Mouse (Mus musculus): ENCODE measurements at regions not wholly inside any gene's neighbourhood (a gene's known extent, or its start where the extent isn't known, plus 50 kb on each side); places are given as distances from the start of the nearest gene placed in this dataset.

GRCm38 (mm10) chr6:103060591-103060990, 449.8 kb upstream of the Chl1 start:
- Histone ChIP-seq H3K4me3 (ENCODE audit: low read depth, low read length) (no peak overlapping the region), H3K9ac (ENCODE audit: low read length) (no peak overlapping the region), H3K27me3 (ENCODE audit: control insufficient read depth, insufficient read depth, low read length) (no peaks in the 10 kb centered on the region), H3K4me2 (replicated peaks; ENCODE audit: low read depth) (no peak overlapping the region), H3K9me3 (ENCODE audit: control insufficient read depth, low read length) (no peaks in the 10 kb centered on the region), H3K36me3 (ENCODE audit: control insufficient read depth, insufficient read depth, low read length) (no peaks in the 10 kb centered on the region), H3K27ac (replicated peaks) (no peak overlapping the region), H3K4me1 (replicated peaks; ENCODE audit: control insufficient read depth, insufficient read depth) (no peaks in the 10 kb centered on the region)
- ATAC-seq (ENCODE audit: low FRiP score, low TSS enrichment) (no peak), DNase-seq (ENCODE audit: low spot score) (no peak)
- no peak for TF ChIP-seq EP300 (optimal IDR thresholded peaks at IDR 0.05)
- no peak for TF ChIP-seq CTCF (IDR thresholded peaks at IDR 0.05; ENCODE audit: low read depth)
- 80% methylated on average over 5 of the region's 5 CpGs for WGBS

DNA sequence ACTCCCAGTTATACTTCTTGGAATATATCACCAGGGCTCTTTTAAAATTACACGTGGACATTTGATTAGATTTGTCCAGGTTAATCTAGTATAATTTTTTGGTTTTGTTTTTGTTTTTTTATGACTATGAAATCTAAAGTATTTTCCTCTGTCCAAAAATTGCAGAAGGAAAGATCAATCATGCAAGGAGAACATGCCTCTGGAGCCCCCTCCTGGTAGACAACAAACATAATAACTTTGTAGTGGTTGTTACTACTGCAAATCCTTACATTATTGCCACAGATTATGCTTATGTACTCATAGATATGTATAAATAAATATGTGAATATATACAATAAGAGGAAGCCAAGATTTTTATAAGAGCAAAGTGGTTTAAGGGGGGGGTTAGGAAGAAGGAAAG, 404.2 kb upstream of the Chl1 start:
- DNase-seq (ENCODE audit: low spot score), result no peak

DNA sequence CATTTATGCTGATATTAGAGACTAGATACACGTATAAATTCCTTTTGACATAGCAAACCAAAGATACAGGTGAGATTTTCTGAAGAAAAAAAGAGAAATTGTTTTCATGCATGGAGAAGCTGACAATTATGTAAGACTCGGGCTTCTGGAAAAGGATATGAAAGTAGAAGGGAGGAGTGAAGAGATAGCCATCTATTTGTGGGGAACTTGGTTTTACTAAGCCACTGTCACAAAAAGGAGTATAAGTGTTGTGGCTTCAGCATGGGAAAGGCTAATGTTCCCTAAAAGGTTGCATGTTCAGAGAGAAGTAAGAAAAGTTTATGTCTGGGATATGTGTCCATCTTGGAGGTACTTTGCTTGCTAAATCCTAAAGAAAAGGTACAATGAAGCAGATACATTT, 390.8 kb upstream of the Chl1 start:
- H3K27me3 ChIP-seq (ENCODE audit: control insufficient read depth, insufficient read depth, low read length), result no peaks in the 10 kb centered on the region
- ATAC-seq (ENCODE audit: low FRiP score, low TSS enrichment) (no peak), DNase-seq (ENCODE audit: low spot score) (no peak)
- H3K4me2 ChIP-seq (replicated peaks; ENCODE audit: low read depth), result no peak overlapping the region
- TF ChIP-seq CTCF (IDR thresholded peaks at IDR 0.05; ENCODE audit: low read depth) (no peak), EP300 (optimal IDR thresholded peaks at IDR 0.05) (no peak)
- no peak overlapping the region for H3K9ac ChIP-seq (ENCODE audit: low read length)
- H3K9me3 ChIP-seq (ENCODE audit: control insufficient read depth, low read length), result no peaks in the 10 kb centered on the region
- H3K4me3 ChIP-seq (ENCODE audit: low read depth, low read length), result no peak overlapping the region
- H3K27ac ChIP-seq (replicated peaks), result no peak overlapping the region
- no peaks in the 10 kb centered on the region for H3K36me3 ChIP-seq (ENCODE audit: control insufficient read depth, insufficient read depth, low read length)
- H3K4me1 ChIP-seq (replicated peaks; ENCODE audit: control insufficient read depth, insufficient read depth), result no peaks in the 10 kb centered on the region
- 75% methylated on average over 2 of the region's 2 CpGs for WGBS

More for the DNA sequence above, 404.2 kb upstream of the Chl1 start:
- Histone ChIP-seq H3K36me3 (ENCODE audit: control insufficient read depth, insufficient read depth, low read length) (no peaks in the 10 kb centered on the region), H3K9me3 (ENCODE audit: control insufficient read depth, low read length) (no peaks in the 10 kb centered on the region), H3K4me2 (replicated peaks; ENCODE audit: low read depth) (no peak overlapping the region), H3K4me3 (ENCODE audit: low read depth, low read length) (no peak overlapping the region), H3K27ac (replicated peaks) (no peak overlapping the region), H3K27me3 (ENCODE audit: control insufficient read depth, insufficient read depth, low read length) (no peaks in the 10 kb centered on the region), H3K9ac (ENCODE audit: low read length) (no peak overlapping the region), H3K4me1 (replicated peaks; ENCODE audit: control insufficient read depth, insufficient read depth) (no peaks in the 10 kb centered on the region)
- no peak for ATAC-seq (ENCODE audit: low FRiP score, low TSS enrichment)
- WGBS, result 42% methylated on average over 1 of the region's 1 CpGs
- TF ChIP-seq CTCF (IDR thresholded peaks at IDR 0.05; ENCODE audit: low read depth) (peak; percentile 59), EP300 (optimal IDR thresholded peaks at IDR 0.05) (no peak)

GRCm38 (mm10) chr6:103140851-103141250, 369.5 kb upstream of the Chl1 start:
- Histone ChIP-seq H3K4me2 (replicated peaks; ENCODE audit: low read depth) (no peak overlapping the region), H3K27ac (replicated peaks) (no peak overlapping the region), H3K9me3 (ENCODE audit: control insufficient read depth, low read length) (no peaks in the 10 kb centered on the region), H3K27me3 (ENCODE audit: control insufficient read depth, insufficient read depth, low read length) (no peaks in the 10 kb centered on the region), H3K4me3 (ENCODE audit: low read depth, low read length) (no peak overlapping the region), H3K9ac (ENCODE audit: low read length) (no peak overlapping the region), H3K36me3 (ENCODE audit: control insufficient read depth, insufficient read depth, low read length) (no peaks in the 10 kb centered on the region), H3K4me1 (replicated peaks; ENCODE audit: control insufficient read depth, insufficient read depth) (no peaks in the 10 kb centered on the region)
- WGBS, result 23% methylated on average over 5 of the region's 5 CpGs
- TF ChIP-seq EP300 (optimal IDR thresholded peaks at IDR 0.05), result no peak
- ATAC-seq (ENCODE audit: low FRiP score, low TSS enrichment) (no peak), DNase-seq (ENCODE audit: low spot score) (peak; percentile 15)

DNA sequence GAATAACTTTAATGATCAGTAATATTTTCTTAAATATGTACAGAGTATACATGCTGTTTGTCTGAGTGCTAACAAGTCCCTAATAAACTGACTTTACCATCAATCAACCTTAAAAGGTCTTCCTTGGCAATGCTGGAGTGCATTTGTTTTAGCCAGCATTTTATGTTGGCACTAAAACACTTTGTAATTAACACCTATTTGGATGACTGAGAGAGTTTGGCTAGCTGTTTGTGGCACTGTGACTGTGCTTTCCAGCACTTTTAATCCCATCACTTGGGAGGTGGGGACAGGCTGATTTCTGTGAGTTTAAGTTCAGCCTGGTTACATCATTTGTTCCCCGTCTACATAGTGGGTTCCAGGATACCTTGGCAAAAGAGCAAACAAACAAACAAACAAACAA, 332.5 kb upstream of the Chl1 start:
- TF ChIP-seq CTCF (IDR thresholded peaks at IDR 0.05; ENCODE audit: low read depth), result no peak
- TF ChIP-seq EP300 (optimal IDR thresholded peaks at IDR 0.05), result no peak
- 40% methylated on average over 1 of the region's 1 CpGs for WGBS
- Histone ChIP-seq H3K27me3 (ENCODE audit: control insufficient read depth, insufficient read depth, low read length) (no peaks in the 10 kb centered on the region), H3K27ac (replicated peaks) (no peak overlapping the region), H3K9me3 (ENCODE audit: control insufficient read depth, low read length) (no peaks in the 10 kb centered on the region), H3K4me2 (replicated peaks; ENCODE audit: low read depth) (no peak overlapping the region), H3K4me3 (ENCODE audit: low read depth, low read length) (no peak overlapping the region), H3K9ac (ENCODE audit: low read length) (no peak overlapping the region), H3K4me1 (replicated peaks; ENCODE audit: control insufficient read depth, insufficient read depth) (no peaks in the 10 kb centered on the region), H3K36me3 (ENCODE audit: control insufficient read depth, insufficient read depth, low read length) (no peaks in the 10 kb centered on the region)
- ATAC-seq (ENCODE audit: low FRiP score, low TSS enrichment) (no peak), DNase-seq (ENCODE audit: low spot score) (no peak)

GRCm38 (mm10) chr6:103183355-103183754, 327.0 kb upstream of the Chl1 start:
- no peak for DNase-seq (ENCODE audit: low spot score)
- Histone ChIP-seq H3K27me3 (ENCODE audit: control insufficient read depth, insufficient read depth, low read length) (no peaks in the 10 kb centered on the region), H3K36me3 (ENCODE audit: control insufficient read depth, insufficient read depth, low read length) (no peaks in the 10 kb centered on the region), H3K4me1 (replicated peaks; ENCODE audit: control insufficient read depth, insufficient read depth) (no peaks in the 10 kb centered on the region), H3K4me2 (replicated peaks; ENCODE audit: low read depth) (no peak overlapping the region), H3K9me3 (ENCODE audit: control insufficient read depth, low read length) (no peaks in the 10 kb centered on the region), H3K27ac (replicated peaks) (no peak overlapping the region), H3K4me3 (ENCODE audit: low read depth, low read length) (no peak overlapping the region), H3K9ac (ENCODE audit: low read length) (no peak overlapping the region)
- TF ChIP-seq CTCF (IDR thresholded peaks at IDR 0.05; ENCODE audit: low read depth), result no peak
- no peak for TF ChIP-seq EP300 (optimal IDR thresholded peaks at IDR 0.05)
- no peak for ATAC-seq (ENCODE audit: low FRiP score, low TSS enrichment)
